Mouse (Mus musculus) lung, embryonic 16.5 days (tissue): ENCODE measurements around the gene Dtnb. TPM values are rescaled to one million over a fixed set of nuclear protein-coding genes. Genes with fewer than 3 reads are reported as not detected.
A peak's percentile ranks its signal among the peaks of the same experiment; 100 is the strongest.

Experiments
- ATAC-seq: fragments of 200-750 bp; cut with Nextera tagmentation; 2 replicates; pipeline ENCODE4 v1.8.0; 2017; ENCODE audit warnings: low read depth, mild to moderate bottlenecking, moderate library complexity
- H3K27ac ChIP-seq: fragments of 300-500 bp; sonication (generic); 2 replicates; pipeline ENCODE4 v1.5.1; 2014; ENCODE audit warnings: mild to moderate bottlenecking, control low read depth, low read length
- H3K27me3 ChIP-seq: fragments of 300-500 bp; sonication (generic); 2 replicates; pipeline ENCODE4 v1.6.1; 2014; ENCODE audit warnings: low read depth, low read length, mixed read lengths; ENCODE audit not compliant: control insufficient read depth, insufficient read depth
- H3K36me3 ChIP-seq: fragments of 300-500 bp; sonication (generic); 2 replicates; pipeline ENCODE4 v1.6.1; 2014; ENCODE audit warnings: low read length; ENCODE audit not compliant: control insufficient read depth, insufficient read depth
- H3K4me1 ChIP-seq: fragments of 300-500 bp; sonication (generic); replicated peaks from 2 replicates; pipeline ENCODE4 v1.6.1; 2014; ENCODE audit warnings: low read length, mixed read lengths; ENCODE audit not compliant: control insufficient read depth, insufficient read depth
- H3K4me2 ChIP-seq: fragments of 300-500 bp; sonication (generic); 2 replicates; pipeline ENCODE4 v1.6.1; 2014; ENCODE audit warnings: low read depth, low read length, control low read depth
- H3K4me3 ChIP-seq: fragments of 300-500 bp; sonication (generic); 2 replicates; pipeline ENCODE4 v1.5.1; 2014; ENCODE audit warnings: mild to moderate bottlenecking, low read length, control low read depth
- H3K9ac ChIP-seq: fragments of 300-500 bp; sonication (generic); 2 replicates; pipeline ENCODE4 v1.6.1; 2014; ENCODE audit warnings: low read length, control low read depth
- H3K9me3 ChIP-seq: fragments of 300-500 bp; sonication (generic); 2 replicates; pipeline ENCODE4 v1.6.1; 2016; ENCODE audit warnings: low read length; ENCODE audit not compliant: control insufficient read depth
- WGBS: fragments of 180-500 bp; shearing (Covaris S2); extraction: QIAGEN DNeasy Blood & Tissue Kit; methylation state at CpG from one replicate; pipeline ENCODE4 v1.1.7; 2014; 5-methylcytosine and 5-hydroxymethylcytosine counted together
- polyA plus RNA-seq: library from polyadenylated mRNA; unstranded; fragments of >200 nt; fragmentation: Nextera tagmentation; extraction: Ambion mirVana; gene quantifications from 2 replicates; pipeline ENCODE4 v1.2.1, GENCODE M21; 2015

The Dtnb gene
- polyA plus RNA-seq, 1 experiment from 2014 or later: 28.2 TPM

- Histone ChIP-seq H3K4me3 (no peak overlapping the region), H3K27me3 (no peaks in the 10 kb centered on the region)
- WGBS: 69% methylated on average over 6 of the region's 6 CpGs
Observed at GRCm38 (mm10) chr12:3692795-3693392, 120.7 kb downstream of the Dtnb start.

DNA sequence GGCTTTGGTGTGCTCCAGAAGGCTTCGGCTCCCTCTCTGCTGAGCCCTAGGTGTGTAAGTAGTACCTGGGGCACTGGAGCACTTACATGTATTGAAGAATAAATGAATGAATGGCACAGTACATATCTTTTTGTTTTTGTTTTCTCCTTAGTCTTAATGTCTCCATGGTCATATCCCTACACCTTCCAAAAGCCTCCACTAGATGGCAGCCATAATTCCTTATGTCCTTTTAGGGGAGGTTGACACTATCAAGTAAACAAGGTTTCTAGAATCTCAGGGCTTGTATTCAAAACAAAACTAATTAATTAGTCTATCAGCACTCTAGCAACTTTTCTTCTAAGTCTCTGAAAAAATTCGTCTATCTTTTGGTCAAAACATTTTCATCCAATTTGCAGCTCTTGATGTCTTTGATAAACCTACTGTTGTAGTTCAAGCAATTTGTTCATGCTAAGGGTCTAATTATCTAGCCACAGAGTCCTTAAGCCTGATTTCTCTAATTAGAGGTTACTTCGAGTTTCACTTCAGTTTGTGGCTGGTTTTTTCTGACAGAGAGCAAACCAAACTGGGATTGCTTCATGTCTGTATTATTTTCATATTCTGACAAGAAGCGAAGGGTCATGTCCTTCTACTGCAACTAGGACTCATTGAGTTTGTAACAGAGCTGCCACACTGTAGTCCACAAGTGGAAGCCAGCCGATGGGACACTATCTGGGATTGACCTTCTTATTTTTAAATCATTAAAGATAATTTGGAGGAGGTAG, 123.7 kb downstream of the Dtnb start:
- no peak for ATAC-seq
- no peaks in the 10 kb centered on the region for H3K36me3 ChIP-seq
- H3K9me3 ChIP-seq: no peaks in the 10 kb centered on the region
- no peak overlapping the region for H3K4me2 ChIP-seq
- H3K4me1 ChIP-seq: no peaks in the 10 kb centered on the region
- 61% methylated on average over 5 of the region's 5 CpGs for WGBS
- H3K4me3 ChIP-seq: no peak overlapping the region
- no peak overlapping the region for H3K27ac ChIP-seq
- no peaks in the 10 kb centered on the region for H3K27me3 ChIP-seq
- no peak overlapping the region for H3K9ac ChIP-seq

More at GRCm38 (mm10) chr12:3692795-3693392, 120.7 kb downstream of the Dtnb start:
- Histone ChIP-seq H3K9ac (no peak overlapping the region), H3K4me2 (no peak overlapping the region), H3K9me3 (no peaks in the 10 kb centered on the region), H3K36me3 (no peaks in the 10 kb centered on the region), H3K4me1 (no peaks in the 10 kb centered on the region), H3K27ac (no peak overlapping the region)
- no peak for ATAC-seq

DNA sequence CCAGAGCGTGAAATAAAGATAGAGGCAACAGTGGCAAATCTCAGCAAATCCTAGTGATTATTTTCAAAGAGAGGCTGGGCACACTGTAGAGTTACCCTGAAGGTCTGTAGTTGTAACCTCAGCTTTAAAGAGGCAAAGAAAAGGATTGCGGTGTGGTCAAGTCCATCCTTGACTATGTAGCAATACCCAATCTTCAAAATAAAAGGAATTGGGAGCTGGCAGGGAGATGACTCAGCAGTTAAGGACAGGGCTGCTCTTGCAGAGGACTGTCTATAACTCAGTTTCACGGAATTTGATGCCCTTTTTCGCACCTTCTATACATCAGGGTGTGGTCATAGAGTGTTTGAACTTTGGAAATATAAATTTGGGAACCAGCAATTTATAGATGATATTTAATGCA, 128.3 kb downstream of the Dtnb start:
- Histone ChIP-seq H3K36me3 (no peaks in the 10 kb centered on the region), H3K9me3 (no peaks in the 10 kb centered on the region), H3K4me2 (no peak overlapping the region), H3K4me1 (no peaks in the 10 kb centered on the region), H3K27ac (no peak overlapping the region), H3K9ac (no peak overlapping the region), H3K4me3 (no peak overlapping the region), H3K27me3 (no peaks in the 10 kb centered on the region)
- 84% methylated on average over 4 of the region's 4 CpGs for WGBS
- no peak for ATAC-seq

- Histone ChIP-seq H3K4me2 (no peak overlapping the region), H3K9ac (no peak overlapping the region), H3K36me3 (no peaks in the 10 kb centered on the region), H3K27me3 (no peaks in the 10 kb centered on the region), H3K4me3 (no peak overlapping the region), H3K27ac (no peak overlapping the region), H3K9me3 (no peaks in the 10 kb centered on the region), H3K4me1 (no peaks in the 10 kb centered on the region)
- ATAC-seq: no peak
- WGBS: 72% methylated on average over 7 of the region's 7 CpGs
Observed at GRCm38 (mm10) chr12:3702903-3703302, 130.7 kb downstream of the Dtnb start.

- Histone ChIP-seq H3K27ac (no peak overlapping the region), H3K4me2 (no peak overlapping the region), H3K4me1 (no peaks in the 10 kb centered on the region; the same call in 1 of the 2 replicates), H3K9me3 (no peaks in the 10 kb centered on the region), H3K4me3 (no peak overlapping the region), H3K27me3 (no peaks in the 10 kb centered on the region), H3K9ac (no peak overlapping the region), H3K36me3 (no peaks in the 10 kb centered on the region)
- ATAC-seq: peak; percentile 65; the same call in 1 of the 2 replicates
- WGBS: 41% methylated on average over 4 of the region's 4 CpGs
Observed at GRCm38 (mm10) chr12:3719151-3719721, 147.1 kb downstream of the Dtnb start.

DNA sequence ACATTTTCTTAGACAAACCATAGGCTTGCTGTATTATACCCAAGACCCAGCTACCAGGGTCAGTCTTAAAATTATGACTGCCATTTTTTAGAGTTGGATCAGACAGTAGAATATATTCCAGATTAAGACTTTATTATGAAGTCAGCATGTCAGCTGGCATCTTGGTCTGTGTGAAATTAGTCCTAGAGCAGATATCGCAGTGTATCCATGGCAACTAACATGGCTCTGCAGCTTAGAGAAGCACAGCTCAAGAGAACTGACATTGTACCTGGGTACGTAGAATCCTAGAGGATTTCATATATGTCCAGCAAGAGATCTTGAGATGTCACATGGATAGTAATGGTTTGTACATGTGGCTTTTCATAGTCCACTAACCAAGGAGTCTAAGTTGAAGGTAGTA, 148.3 kb downstream of the Dtnb start:
- WGBS: 96% methylated on average over 2 of the region's 2 CpGs
- no peak overlapping the region for H3K4me2 ChIP-seq
- no peak overlapping the region for H3K9ac ChIP-seq
- H3K27ac ChIP-seq: no peak overlapping the region
- no peak overlapping the region for H3K4me3 ChIP-seq
- H3K36me3 ChIP-seq: no peaks in the 10 kb centered on the region
- no peaks in the 10 kb centered on the region for H3K9me3 ChIP-seq
- H3K4me1 ChIP-seq: peaks cover 3% of the 10 kb centered on the region
- H3K27me3 ChIP-seq: no peaks in the 10 kb centered on the region
- no peak for ATAC-seq

DNA sequence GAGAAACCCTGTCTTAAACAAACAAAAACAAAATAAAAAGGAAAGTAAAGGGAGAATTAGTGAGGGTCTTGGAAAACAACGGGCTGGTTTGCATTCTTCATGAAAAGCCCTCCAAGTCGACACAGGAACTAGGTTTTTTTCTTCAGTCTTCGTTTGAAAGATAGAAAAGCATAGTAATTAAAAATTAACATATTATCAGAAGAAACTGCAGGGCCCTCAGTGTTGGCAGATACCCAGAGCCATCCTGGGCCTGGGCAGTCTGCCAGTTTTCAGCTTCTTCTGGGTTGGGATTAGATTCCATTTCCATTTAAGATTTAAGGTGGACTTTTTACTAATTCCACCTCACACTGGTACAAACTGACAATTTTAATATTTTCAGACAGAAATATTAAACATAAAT, 151.6 kb downstream of the Dtnb start:
- H3K4me3 ChIP-seq: no peak overlapping the region
- H3K36me3 ChIP-seq: no peaks in the 10 kb centered on the region
- H3K9ac ChIP-seq: no peak overlapping the region
- H3K9me3 ChIP-seq: no peaks in the 10 kb centered on the region
- H3K27me3 ChIP-seq: no peaks in the 10 kb centered on the region
- H3K27ac ChIP-seq: no peak overlapping the region; the same call in 1 of the 2 replicates
- H3K4me1 ChIP-seq: peaks cover 3% of the 10 kb centered on the region
- 24% methylated on average over 3 of the region's 3 CpGs for WGBS
- H3K4me2 ChIP-seq: no peak overlapping the region
- no peak; the same call in 1 of the 2 replicates for ATAC-seq

- peaks cover 3% of the 10 kb centered on the region for H3K4me1 ChIP-seq
- H3K36me3 ChIP-seq: no peaks in the 10 kb centered on the region
- H3K27ac ChIP-seq: no peak overlapping the region
- WGBS: 20% methylated on average over 5 of the region's 5 CpGs
- no peak overlapping the region for H3K4me3 ChIP-seq
- no peak overlapping the region for H3K4me2 ChIP-seq
- H3K27me3 ChIP-seq: no peaks in the 10 kb centered on the region
- ATAC-seq: no peak
- no peak overlapping the region for H3K9ac ChIP-seq
- H3K9me3 ChIP-seq: no peaks in the 10 kb centered on the region
Observed at GRCm38 (mm10) chr12:3724822-3725370, 152.7 kb downstream of the Dtnb start.

DNA sequence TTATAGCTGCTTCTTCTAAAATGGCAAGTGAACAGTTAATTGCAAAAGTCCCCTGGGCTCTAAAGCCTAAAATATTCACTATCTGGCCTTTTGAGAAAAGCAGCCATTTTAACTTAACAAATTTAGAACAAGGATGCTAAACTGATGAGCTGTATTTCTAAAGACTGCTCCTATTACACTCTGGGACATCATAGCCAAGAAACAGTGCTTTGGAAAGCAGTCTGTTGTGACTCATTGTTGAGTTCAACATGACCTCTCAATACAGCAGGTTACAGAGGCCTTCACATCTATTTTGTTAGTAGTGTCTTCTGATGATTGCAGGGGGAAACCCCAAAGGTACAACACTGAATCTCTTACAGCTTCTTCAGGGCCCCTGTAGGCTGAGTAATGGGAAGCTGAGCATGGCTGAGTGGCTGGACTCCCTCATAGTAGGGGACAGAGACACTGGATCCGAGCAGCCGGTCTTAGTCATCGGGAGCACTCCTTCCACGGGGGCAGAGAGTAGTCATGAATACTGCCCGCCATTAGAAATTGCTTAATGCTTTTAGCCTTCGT, 157.4 kb downstream of the Dtnb start:
- Histone ChIP-seq H3K9me3 (no peaks in the 10 kb centered on the region), H3K9ac (no peak overlapping the region), H3K27me3 (no peaks in the 10 kb centered on the region), H3K27ac (no peak overlapping the region), H3K4me1 (peaks cover 6% of the 10 kb centered on the region; the same call in 1 of the 2 replicates), H3K4me2 (no peak overlapping the region), H3K4me3 (no peak overlapping the region), H3K36me3 (no peaks in the 10 kb centered on the region)
- WGBS: 90% methylated on average over 6 of the region's 6 CpGs
- no peak for ATAC-seq
